8 mouse cellular contexts compared by ENCODE assay signal in the genomic region with DNA sequence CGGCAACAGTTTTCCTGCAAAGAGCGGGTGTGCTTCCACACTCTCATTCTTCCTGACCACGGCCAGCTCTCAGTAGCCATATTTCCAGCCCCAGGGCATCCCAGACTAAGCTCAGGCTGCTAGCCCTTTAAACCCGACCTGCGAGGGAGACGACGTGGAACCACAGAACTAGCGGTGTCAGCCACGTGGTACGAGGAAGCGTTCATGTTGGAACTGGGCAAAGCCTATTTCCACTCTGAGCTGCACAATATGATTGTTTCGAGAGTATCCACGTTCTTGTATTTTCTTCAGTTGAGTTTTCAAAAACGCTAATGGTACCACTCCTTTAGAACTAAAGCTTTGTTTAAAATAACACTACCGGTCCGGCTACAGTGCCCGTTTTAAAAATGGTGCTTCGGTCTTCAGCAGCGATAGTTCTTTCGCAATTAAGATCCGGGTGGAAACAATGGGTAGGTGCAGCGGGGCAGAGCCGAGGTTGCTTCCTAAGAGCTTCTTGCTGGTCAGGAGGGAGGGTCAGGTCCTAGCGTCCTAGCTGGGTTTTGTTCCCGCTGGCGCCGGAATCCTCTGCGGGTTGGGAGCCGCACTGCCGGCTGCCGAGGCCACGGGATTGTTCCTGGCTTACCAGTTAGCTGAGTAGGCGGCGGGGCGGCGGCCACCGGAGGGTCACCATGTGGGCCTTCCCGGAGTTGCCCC. TPM values are rescaled to one million over a fixed set of nuclear protein-coding genes. Genes with fewer than 3 reads are reported as not detected.
A peak's percentile ranks its signal among the peaks of the same experiment; 100 is the strongest.
DNase-seq lines count a peak whose midpoint lies in the region; ATAC-seq lines count a peak whose summit lies in the region.

No protein-coding gene starts in this region.

- intact Hi-C loops in gastrocnemius, postnatal 36 days (cut with DNase I), result no loop called here
- intact Hi-C loops in left cerebral cortex, postnatal 14 days (cut with DNase I), result no loop called here

- peak overlapping the region; percentile 86 for H3K27ac ChIP-seq in intestine, embryonic 14.5 days (ENCODE audit: low read depth)

- H3K27me3 ChIP-seq in intestine, embryonic 14.5 days (replicated peaks; ENCODE audit: control insufficient read depth, insufficient read depth, low read length), result no peaks in the 10 kb centered on the region

- H3K4me3 ChIP-seq in intestine, embryonic 14.5 days (ENCODE audit: low read depth, low read length), result peak overlapping the region; percentile 65

- peak; percentile 87 for DNase-seq in adrenal gland, adult 8-10 months
- DNase-seq in embryo, embryonic 9.5 days (ENCODE audit: extremely low spot score), result peak; percentile 84
- DNase-seq in gastrocnemius, postnatal 36 days, result peak; percentile 66 to 83
- peak; percentile 88 for DNase-seq in intestine, embryonic 14.5 days (ENCODE audit: low spot score)
- peak; percentile 85 to 87 for DNase-seq in left cerebral cortex, postnatal 14 days (ENCODE audit: low spot score in 2 of 2)
- peak; percentile 83 for DNase-seq in right cerebral cortex, postnatal 25 days
- peak; percentile 90 for DNase-seq in yolk sac, embryonic 10.5 days (ENCODE audit: low spot score)

- peaks cover 11% of the 10 kb centered on the region for H3K4me1 ChIP-seq in intestine, embryonic 14.5 days (replicated peaks; ENCODE audit: control insufficient read depth, insufficient read depth, low read length)

- peak; percentile 91 for ATAC-seq in intestine, embryonic 14.5 days (replicated peaks; ENCODE audit: low FRiP score, low TSS enrichment, low read depth)
- peak; percentile 95 for ATAC-seq in megakaryocyte-erythroid progenitor cell, adult 5-6 weeks (replicated peaks; ENCODE audit: low FRiP score, low TSS enrichment, poor library complexity, severe bottlenecking)

- H3K9me3 ChIP-seq in intestine, embryonic 14.5 days (ENCODE audit: control insufficient read depth, low read length), result no peaks in the 10 kb centered on the region

- peaks cover 35% of the 10 kb centered on the region for H3K36me3 ChIP-seq in intestine, embryonic 14.5 days (ENCODE audit: control insufficient read depth, insufficient read depth, low read length)

- H3K9ac ChIP-seq in intestine, embryonic 14.5 days (ENCODE audit: low read length), result peak overlapping the region; percentile 70

- H3K4me2 ChIP-seq in intestine, embryonic 14.5 days (ENCODE audit: low read length), result peak overlapping the region; percentile 68

- WGBS in intestine, embryonic 14.5 days, result under 1% methylated on average over 38 of the region's 38 CpGs

RNA-seq across cellular contexts. Expression of a gene that starts 0.7 kb away (rescaled TPM):
- total RNA-seq in adrenal gland, adult 8-10 months (2022), result 10 to 100 TPM; 31.4 to 37.0 (median 34.8) TPM
- 10 to 100 TPM; 11.9 to 12.7 TPM for total RNA-seq in gastrocnemius, postnatal 36 days (2021)
- polyA plus RNA-seq in intestine, embryonic 14.5 days (2014; fragmentation: Nextera tagmentation; extraction: Ambion mirVana), result 45.4 and 46.2 TPM in 2 replicates
- 10 to 100 TPM; 14.8 to 14.9 TPM for total RNA-seq in left cerebral cortex, postnatal 14 days (2021)
- 31.0 and 35.5 TPM in 2 replicates for total RNA-seq in megakaryocyte-erythroid progenitor cell, adult 5-6 weeks (2014; fragmentation: Nextera tagmentation)
- 7.9 and 10.1 TPM in 2 replicates for total RNA-seq in megakaryocyte-erythroid progenitor cell, adult 5-6 weeks (2017)

RNA-seq across cellular contexts. Expression of a gene that starts 6.4 kb away (rescaled TPM):
- total RNA-seq in adrenal gland, adult 8-10 months (2022), result 10 to 100 TPM; 42.6 to 60.5 (median 49.9) TPM
- 10 to 100 TPM; 12.8 to 14.2 TPM for total RNA-seq in gastrocnemius, postnatal 36 days (2021)
- 5.7 and 5.8 TPM in 2 replicates for polyA plus RNA-seq in intestine, embryonic 14.5 days (2014; fragmentation: Nextera tagmentation; extraction: Ambion mirVana)
- total RNA-seq in left cerebral cortex, postnatal 14 days (2021), result 100 to 1,000 TPM; 177 to 213 TPM
- total RNA-seq in megakaryocyte-erythroid progenitor cell, adult 5-6 weeks (2014; fragmentation: Nextera tagmentation), result 11.4 and 15.1 TPM in 2 replicates
- total RNA-seq in megakaryocyte-erythroid progenitor cell, adult 5-6 weeks (2017), result 4.0 and 6.9 TPM in 2 replicates

RNA-seq across cellular contexts. Expression of a gene that starts 8.0 kb away (rescaled TPM):
- total RNA-seq in adrenal gland, adult 8-10 months (2022), result 10 to 100 TPM; 25.9 to 44.6 (median 31.7) TPM
- 10 to 100 TPM in 1 of 2 experiments, 1 to 10 TPM in 1; 10.0 to 12.9 TPM for total RNA-seq in gastrocnemius, postnatal 36 days (2021)
- 302 and 311 TPM in 2 replicates for polyA plus RNA-seq in intestine, embryonic 14.5 days (2014; fragmentation: Nextera tagmentation; extraction: Ambion mirVana)
- 10 to 100 TPM; 59.8 to 66.2 TPM for total RNA-seq in left cerebral cortex, postnatal 14 days (2021)
- total RNA-seq in megakaryocyte-erythroid progenitor cell, adult 5-6 weeks (2014; fragmentation: Nextera tagmentation), result 89.4 and 90.9 TPM in 2 replicates
- 133 and 205 TPM in 2 replicates for total RNA-seq in megakaryocyte-erythroid progenitor cell, adult 5-6 weeks (2017)

RNA-seq across cellular contexts. Expression of a gene that starts 17.5 kb away (rescaled TPM):
- total RNA-seq in adrenal gland, adult 8-10 months (2022), result 100 to 1,000 TPM in 2 of 4 experiments, 10 to 100 TPM in 2; 82.8 to 122 (median 96.8) TPM
- total RNA-seq in gastrocnemius, postnatal 36 days (2021), result 10 to 100 TPM; 19.7 to 21.2 TPM
- polyA plus RNA-seq in intestine, embryonic 14.5 days (2014; fragmentation: Nextera tagmentation; extraction: Ambion mirVana), result 122 and 128 TPM in 2 replicates
- total RNA-seq in left cerebral cortex, postnatal 14 days (2021), result 10 to 100 TPM; 18.3 to 20.2 TPM
- total RNA-seq in megakaryocyte-erythroid progenitor cell, adult 5-6 weeks (2014; fragmentation: Nextera tagmentation), result 498 and 537 TPM in 2 replicates
- 135 and 240 TPM in 2 replicates for total RNA-seq in megakaryocyte-erythroid progenitor cell, adult 5-6 weeks (2017)

RNA-seq across cellular contexts. Expression of a gene that starts 21.0 kb away (rescaled TPM):
- total RNA-seq in adrenal gland, adult 8-10 months (2022), result 10 to 100 TPM; 20.3 to 44.4 (median 31.8) TPM
- total RNA-seq in gastrocnemius, postnatal 36 days (2021), result 1 to 10 TPM; 4.9 to 6.0 TPM
- polyA plus RNA-seq in intestine, embryonic 14.5 days (2014; fragmentation: Nextera tagmentation; extraction: Ambion mirVana), result 18.5 and 22.9 TPM in 2 replicates
- total RNA-seq in left cerebral cortex, postnatal 14 days (2021), result 10 to 100 TPM; 22.6 to 27.7 TPM
- 25.3 and 43.7 TPM in 2 replicates for total RNA-seq in megakaryocyte-erythroid progenitor cell, adult 5-6 weeks (2014; fragmentation: Nextera tagmentation)
- total RNA-seq in megakaryocyte-erythroid progenitor cell, adult 5-6 weeks (2017), result 11.3 and 16.2 TPM in 2 replicates

Comparison
In these comparisons a context has a peak if more than half of its experiments do, and no peak if none do; other contexts are left out.
1. Peak in every context shown above with its lines: DNase-seq, ATAC-seq, H3K4me3 ChIP-seq and H3K27ac ChIP-seq.